Mouse (Mus musculus) kidney, embryonic 14.5 days (tissue): ENCODE measurements around the gene Fam189b. TPM values are rescaled to one million over a fixed set of nuclear protein-coding genes. Genes with fewer than 3 reads are reported as not detected.

Experiments
- ATAC-seq: fragments of 200-750 bp; cut with Nextera tagmentation; 2 replicates; pipeline ENCODE4 v1.8.0; 2017; ENCODE audit warnings: moderate number of reproducible peaks, mild to moderate bottlenecking, moderate TSS enrichment, moderate library complexity; ENCODE audit not compliant: low FRiP score, low TSS enrichment
- H3K27ac ChIP-seq: fragments of 300-500 bp; sonication (generic); 2 replicates; pipeline ENCODE4 v1.5.1; 2014; ENCODE audit warnings: low read depth, mild to moderate bottlenecking, low read length, moderate library complexity, mixed read lengths
- H3K27me3 ChIP-seq: fragments of 300-500 bp; sonication (generic); 2 replicates; pipeline ENCODE4 v1.6.1; 2014; ENCODE audit warnings: mild to moderate bottlenecking, low read length; ENCODE audit not compliant: control insufficient read depth, insufficient read depth
- H3K36me3 ChIP-seq: fragments of 300-500 bp; sonication (generic); 2 replicates; pipeline ENCODE4 v1.6.1; 2014; ENCODE audit warnings: low read length, mixed read lengths; ENCODE audit not compliant: control insufficient read depth, insufficient read depth
- H3K4me1 ChIP-seq: fragments of 300-500 bp; sonication (generic); 2 replicates; pipeline ENCODE4 v1.6.1; 2014; ENCODE audit warnings: low read length, mixed read lengths; ENCODE audit not compliant: control insufficient read depth, insufficient read depth
- H3K4me2 ChIP-seq: fragments of 300-500 bp; sonication (generic); replicated peaks from 2 replicates; pipeline ENCODE4 v1.6.1; 2014; ENCODE audit warnings: low read depth, mild to moderate bottlenecking, low read length
- H3K4me3 ChIP-seq: fragments of 300-500 bp; sonication (generic); 2 replicates; pipeline ENCODE4 v1.5.1; 2014; ENCODE audit warnings: mild to moderate bottlenecking, low read length
- H3K9ac ChIP-seq: fragments of 300-500 bp; sonication (generic); 2 replicates; pipeline ENCODE4 v1.6.1; 2014; ENCODE audit warnings: low read depth, mild to moderate bottlenecking, low read length, moderate library complexity
- H3K9me3 ChIP-seq: fragments of 300-500 bp; sonication (generic); 2 replicates; pipeline ENCODE4 v1.6.1; 2016; ENCODE audit warnings: low read length; ENCODE audit not compliant: control insufficient read depth
- WGBS: fragments of 180-500 bp; shearing (Covaris S2); extraction: QIAGEN DNeasy Blood & Tissue Kit; methylation state at CpG from one replicate; pipeline ENCODE4 v1.1.7; 2014; 5-methylcytosine and 5-hydroxymethylcytosine counted together
- microRNA counts: library from miRNA; unstranded; fragments of <30 nt; microRNA quantifications from one replicate; lab custom pipeline; 2017
- microRNA-seq: library from miRNA; unstranded; fragments of <30 nt; microRNA quantifications from one replicate; pipeline ENCODE4, GENCODE M21; 2016
- polyA plus RNA-seq: library from polyadenylated mRNA; unstranded; fragments of >200 nt; fragmentation: Nextera tagmentation; extraction: Ambion mirVana; gene quantifications from 2 replicates; pipeline ENCODE4 v1.2.1, GENCODE M21; 2014

Fam189b gene
- polyA plus RNA-seq, 1 experiment from 2014 or later: 49.3 TPM

DNA sequence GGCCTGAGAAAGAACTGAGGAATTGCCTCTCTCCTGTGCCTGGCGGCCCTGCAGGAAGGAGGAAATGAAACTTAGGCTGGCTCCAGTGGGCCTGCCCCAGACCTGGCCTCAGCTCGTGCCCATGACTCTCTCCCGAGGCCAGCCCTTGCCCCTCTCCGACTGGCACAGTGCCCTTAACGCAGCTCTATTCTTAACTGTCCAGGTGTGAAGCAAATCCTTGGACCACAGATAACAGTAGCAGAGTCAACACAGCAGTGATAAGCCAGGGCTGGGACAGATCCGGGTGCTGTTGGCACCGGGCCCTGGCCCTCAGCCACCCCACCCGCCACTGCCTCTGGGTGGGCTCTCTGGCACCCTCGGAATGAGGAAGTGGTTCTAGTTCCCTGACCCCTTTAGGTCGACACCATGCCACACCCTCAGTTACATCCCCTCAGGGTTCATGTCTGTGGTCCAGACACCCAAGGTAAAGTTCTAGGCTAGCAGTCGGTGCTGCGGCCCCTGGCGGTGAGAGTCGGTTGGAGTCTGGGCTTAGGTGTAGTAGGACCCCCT lies 50.7 kb downstream of the Fam189b start:
- Histone ChIP-seq H3K9ac (no peak overlapping the region), H3K27me3 (no peaks in the 10 kb centered on the region), H3K4me3 (no peak overlapping the region), H3K4me2 (no peak overlapping the region), H3K4me1 (0 out of 2 replicates have a peak, but pooled peaks cover 3% of the 10 kb centered on the region), H3K36me3 (no peaks in the 10 kb centered on the region), H3K9me3 (no peaks in the 10 kb centered on the region), H3K27ac (no peak overlapping the region)
- WGBS: 73% methylated on average over 14 of the region's 14 CpGs
- no peak for ATAC-seq

- H3K4me1 ChIP-seq: 0 out of 2 replicates have a peak, but pooled peaks cover 3% of the 10 kb centered on the region
- WGBS: 89% methylated on average over 10 of the region's 10 CpGs
Measured at GRCm38 (mm10) chr3:89236516-89236915, 53.6 kb downstream of the Fam189b start.

DNA sequence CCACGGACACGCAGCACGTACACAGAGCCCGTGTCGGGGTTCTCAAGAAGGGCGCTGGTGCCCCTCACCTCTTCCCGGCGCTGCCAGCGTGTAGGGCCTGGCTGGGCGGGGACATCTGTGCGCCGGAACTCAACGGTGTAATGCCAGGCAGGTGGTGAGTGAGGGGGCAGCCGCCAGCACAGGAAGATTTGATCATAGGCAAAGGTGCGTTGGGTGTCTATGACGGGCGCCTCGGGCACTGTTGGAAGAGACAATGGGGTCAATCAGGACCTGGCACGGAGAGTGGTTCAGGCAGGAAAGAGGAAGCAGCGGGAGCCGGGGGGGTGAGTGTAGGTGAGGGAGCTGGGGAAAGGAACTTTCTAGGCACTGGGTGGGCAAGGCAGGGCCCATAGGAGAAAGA lies 54.7 kb downstream of the Fam189b start:
- H3K4me1 ChIP-seq: 0 out of 2 replicates have a peak, but pooled peaks cover 3% of the 10 kb centered on the region
- H3K27me3 ChIP-seq: no peaks in the 10 kb centered on the region
- 89% methylated on average over 21 of the region's 21 CpGs for WGBS
- no peak for ATAC-seq
- no peaks in the 10 kb centered on the region for H3K9me3 ChIP-seq
- no peak overlapping the region for H3K9ac ChIP-seq
- H3K36me3 ChIP-seq: no peaks in the 10 kb centered on the region; the same call in 1 of the 2 replicates
- no peak overlapping the region for H3K4me3 ChIP-seq
- no peak overlapping the region for H3K27ac ChIP-seq
- no peak overlapping the region for H3K4me2 ChIP-seq

More at GRCm38 (mm10) chr3:89236516-89236915, 53.6 kb downstream of the Fam189b start:
- Histone ChIP-seq H3K9me3 (no peaks in the 10 kb centered on the region), H3K27ac (no peak overlapping the region), H3K9ac (no peak overlapping the region), H3K4me2 (no peak overlapping the region), H3K4me3 (no peak overlapping the region), H3K36me3 (no peaks in the 10 kb centered on the region; the same call in 1 of the 2 replicates), H3K27me3 (no peaks in the 10 kb centered on the region)
- no peak for ATAC-seq

DNA sequence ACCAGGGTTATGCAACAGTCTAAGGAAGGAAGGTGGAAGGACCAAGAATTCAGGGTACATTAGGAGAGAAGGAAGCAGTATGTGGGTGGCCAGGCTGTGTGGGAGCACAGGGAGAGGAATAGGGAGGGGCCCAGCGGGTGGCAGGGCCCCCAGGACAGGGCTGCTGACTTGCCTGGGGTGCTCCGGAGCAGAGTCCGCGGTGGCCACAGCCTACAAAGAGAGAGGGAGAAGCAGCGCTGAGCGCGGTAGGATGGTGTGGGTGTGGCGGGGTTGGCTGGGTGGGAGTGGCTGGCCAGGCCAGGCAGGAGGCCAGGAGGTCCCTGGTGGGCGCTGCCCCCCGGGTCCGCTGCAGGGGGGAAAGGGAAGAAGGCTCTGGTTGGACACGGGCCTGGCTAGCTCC lies 55.6 kb downstream of the Fam189b start:
- no peak overlapping the region for H3K4me3 ChIP-seq
- H3K9ac ChIP-seq: no peak overlapping the region
- no peaks in the 10 kb centered on the region for H3K9me3 ChIP-seq
- WGBS: 42% methylated on average over 8 of the region's 12 CpGs
- no peak overlapping the region for H3K4me2 ChIP-seq
- ATAC-seq: no peak
- H3K36me3 ChIP-seq: no peaks in the 10 kb centered on the region; the same call in 1 of the 2 replicates
- H3K27me3 ChIP-seq: no peaks in the 10 kb centered on the region
- 0 out of 2 replicates have a peak, but pooled peaks cover 3% of the 10 kb centered on the region for H3K4me1 ChIP-seq
- H3K27ac ChIP-seq: no peak overlapping the region

MicroRNAs within 50 kb of the gene (microRNA counts, 519-probe panel; counts per million panel counts)
- microRNA mmu-miR-92b (lab: Ali Mortazavi, UCI): not detected

Small RNAs within 50 kb of the gene (microRNA-seq; reads per million reads assigned to microRNA genes)
- 199 reads per million, percentile 63 among the genes with 10 or more reads in this experiment for gene Mir92b

Other genes with a start within 250 kb of the Fam189b start
- 20.0 and 27.2 TPM in 2 replicates for gene Ash1l, start 232.5 kb upstream of the Fam189b start, polyA plus RNA-seq
- gene Dap3, start 232.0 kb upstream of the Fam189b start, polyA plus RNA-seq: 149 and 160 TPM in 2 replicates
- 12.5 and 16.7 TPM in 2 replicates for gene Rusc1, start 89.8 kb upstream of the Fam189b start, polyA plus RNA-seq
- not detected in 2 replicates for gene Gm43738, start 82.0 kb upstream of the Fam189b start, polyA plus RNA-seq
- 186 and 191 TPM in 2 replicates for gene Fdps, start 81.2 kb upstream of the Fam189b start, polyA plus RNA-seq
- gene Pklr, start 47.0 kb upstream of the Fam189b start, polyA plus RNA-seq: 1.3 and 1.5 TPM in 2 replicates
- gene Hcn3, start 22.9 kb upstream of the Fam189b start, polyA plus RNA-seq: 0.49 and 0.73 TPM in 2 replicates
- gene Clk2, start 18.3 kb upstream of the Fam189b start, polyA plus RNA-seq: 33.8 and 35.1 TPM in 2 replicates
- gene Scamp3, start 5.7 kb upstream of the Fam189b start, polyA plus RNA-seq: 84.6 and 107 TPM in 2 replicates
- gene Gba, start 19.8 kb downstream of the Fam189b start, polyA plus RNA-seq: 32.0 and 37.4 TPM in 2 replicates
- gene Thbs3, start 32.0 kb downstream of the Fam189b start, polyA plus RNA-seq: 12.5 and 13.2 TPM in 2 replicates
- 217 and 259 TPM in 2 replicates for gene Mtx1, start 43.9 kb downstream of the Fam189b start, polyA plus RNA-seq
- 8.0 and 13.6 TPM in 2 replicates for gene Muc1, start 45.9 kb downstream of the Fam189b start, polyA plus RNA-seq
- gene Krtcap2, start 62.8 kb downstream of the Fam189b start, polyA plus RNA-seq: 321 and 407 TPM in 2 replicates
- 2.8 and 3.6 TPM in 2 replicates for gene Trim46, start 63.2 kb downstream of the Fam189b start, polyA plus RNA-seq
- 134 and 200 TPM in 2 replicates for gene Dpm3, start 76.2 kb downstream of the Fam189b start, polyA plus RNA-seq
- 55.1 and 64.1 TPM in 2 replicates for gene Slc50a1, start 87.4 kb downstream of the Fam189b start, polyA plus RNA-seq
- 45.4 and 58.8 TPM in 2 replicates for gene Efna1, start 98.0 kb downstream of the Fam189b start, polyA plus RNA-seq
- 9.7 and 10.1 TPM in 2 replicates for gene Efna3, start 139.8 kb downstream of the Fam189b start, polyA plus RNA-seq
- 30.1 and 36.6 TPM in 2 replicates for gene Efna4, start 154.9 kb downstream of the Fam189b start, polyA plus RNA-seq
- 35.9 and 47.1 TPM in 2 replicates for gene Adam15, start 166.9 kb downstream of the Fam189b start, polyA plus RNA-seq
- gene Dcst2, start 178.8 kb downstream of the Fam189b start, polyA plus RNA-seq: 0.18 and 0.30 TPM in 2 replicates
- gene Dcst1, start 182.1 kb downstream of the Fam189b start, polyA plus RNA-seq: 0.63 and 1.5 TPM in 2 replicates
- 1.8 and 2.2 TPM in 2 replicates for gene Zbtb7b, start 211.6 kb downstream of the Fam189b start, polyA plus RNA-seq
- not detected in 2 replicates for gene Lenep, start 219.7 kb downstream of the Fam189b start, polyA plus RNA-seq
- 19.6 and 24.9 TPM in 2 replicates for gene Flad1, start 228.7 kb downstream of the Fam189b start, polyA plus RNA-seq
- gene Cks1b, start 235.2 kb downstream of the Fam189b start, polyA plus RNA-seq: 632 and 773 TPM in 2 replicates
- gene Shc1, start 235.3 kb downstream of the Fam189b start, polyA plus RNA-seq: 42.8 and 64.0 TPM in 2 replicates
- 45.7 and 53.0 TPM in 2 replicates for gene Pygo2, start 247.1 kb downstream of the Fam189b start, polyA plus RNA-seq